Mouse (Mus musculus) E14TG2a.4 (cell line): ENCODE data around the gene Tmem184a.

Source experiments
- CTCF ChIP-seq: conservative IDR thresholded peaks from 2 replicates; pipeline ENCODE4 v1.5.1; 2014; ENCODE audit warnings: low read length
- NANOG ChIP-seq: IDR thresholded peaks from 2 replicates; pipeline ENCODE4 v1.6.1; 2014; ENCODE audit warnings: borderline replicate concordance, low read length, mixed read lengths

DNA sequence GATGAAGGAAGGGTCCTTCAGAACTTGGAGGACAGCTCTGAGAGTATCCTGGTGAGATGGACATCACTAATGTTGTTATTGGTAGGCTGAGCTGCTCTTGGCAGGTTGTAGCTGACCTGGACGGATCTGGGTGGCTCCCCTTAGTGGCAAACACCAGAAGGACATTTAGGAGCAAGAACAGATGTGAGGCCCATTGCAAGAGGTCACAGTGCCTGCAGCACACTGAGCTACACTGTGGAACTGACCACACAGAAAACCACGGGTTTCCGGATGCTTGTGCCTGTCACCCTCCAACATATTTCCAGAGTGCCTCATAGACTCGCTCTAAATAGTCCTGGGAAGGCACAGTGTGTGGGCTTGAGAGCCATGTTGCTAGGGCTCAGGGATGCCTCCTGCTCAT, 30.3 kb downstream of the Tmem184a start:
- no peak for TF ChIP-seq CTCF
- TF ChIP-seq NANOG, result no peak
